20 mouse cellular contexts compared by ENCODE assay signal in the genomic region with DNA sequence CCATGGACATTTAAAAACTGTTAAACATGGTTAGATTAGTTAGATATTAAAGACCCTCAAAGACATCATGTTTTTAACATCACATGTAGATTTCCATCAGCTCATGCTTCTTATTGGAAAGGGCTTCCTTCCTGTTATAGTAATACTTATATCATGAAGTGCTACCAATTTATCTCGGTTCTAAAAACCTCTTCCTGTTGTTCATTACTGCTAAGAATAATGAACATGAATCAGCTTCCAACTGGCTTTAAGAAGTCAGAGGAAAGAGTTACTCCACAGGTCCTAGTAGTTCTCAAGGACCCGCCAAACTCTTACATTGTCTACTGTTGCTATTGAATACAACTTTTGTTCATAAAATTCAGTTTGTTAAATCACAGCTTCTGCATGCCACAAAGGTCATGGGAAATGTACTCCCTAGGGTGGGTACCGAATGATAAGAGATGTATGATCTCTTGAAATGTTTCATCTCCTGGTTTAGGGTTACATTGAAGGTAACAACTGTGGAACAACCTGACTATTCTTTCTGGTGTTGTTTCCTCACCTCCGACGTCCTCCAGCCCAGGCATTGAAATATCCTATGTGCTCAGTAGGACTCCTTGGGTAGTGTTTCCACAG. TPM values are rescaled to one million over a fixed set of nuclear protein-coding genes. Genes with fewer than 3 reads are reported as not detected.
"Had no signal": no experiment of that assay in that cellular context is flagged by ENCODE, and none has a peak within 500 bp of the region (broad histone marks: within the 10 kb centered on the region; RNA-seq: fewer than 3 reads in every experiment).

No protein-coding gene starts in this region.

- DNase-seq: kidney, postnatal 10 days; kidney, postnatal 4 days; liver; right cerebral cortex, adult 18-20 months; right cerebral cortex, postnatal 25 days; thymus, adult 2 months; thymus, postnatal 36 days had no signal

- ATAC-seq: midbrain, embryonic 13.5 days had no signal

RNA-seq across cellular contexts. Expression of a gene that starts 29.2 kb away (rescaled TPM):
- total RNA-seq: layer of hippocampus, adult 2 months; layer of hippocampus, postnatal 10 days; left cerebral cortex, postnatal 36 days had no signal
- polyA plus RNA-seq: kidney, embryonic 14.5 days; limb, embryonic 12.5 days; midbrain, embryonic 13.5 days; myocyte; neural tube, embryonic 11.5 days; neural tube, embryonic 15.5 days; small intestine, adult 2 months had no signal

RNA-seq across cellular contexts. Expression of a gene that starts 51.1 kb away (rescaled TPM):
- total RNA-seq: layer of hippocampus, adult 2 months; layer of hippocampus, postnatal 10 days; left cerebral cortex, postnatal 36 days had no signal
- polyA plus RNA-seq: limb, embryonic 12.5 days; liver, embryonic 14.5 days; lung, embryonic 16.5 days; midbrain, embryonic 13.5 days; myocyte; neural tube, embryonic 11.5 days; neural tube, embryonic 15.5 days; small intestine, adult 2 months; stomach, embryonic 15.5 days; thymus, adult 2 months had no signal
